In genomic region chr3:100768170-100768624, GRCm38 (mm10) we compare ENCODE assay signal across 8 mouse cellular contexts. TPM values are rescaled to one million over a fixed set of nuclear protein-coding genes. Genes with fewer than 3 reads are reported as not detected.
DNase-seq lines count a peak whose midpoint lies in the region; ATAC-seq and TF ChIP-seq lines count a peak whose summit lies in the region.

No protein-coding gene starts in this region.

- peak; percentile 68 for TF ChIP-seq CTCF in liver, postnatal 0 days (IDR thresholded peaks at IDR 0.05; ENCODE audit: low read depth)

- ATAC-seq in forebrain, embryonic 14.5 days: peak; percentile 69
- ATAC-seq in intestine, embryonic 16.5 days: peak; percentile 33; the same call in 1 of the 2 replicates
- peak; percentile 29; the same call in 1 of the 2 replicates for ATAC-seq in liver, postnatal 0 days
- ATAC-seq in erythroid progenitor cell, adult 5-6 weeks (replicated peaks; ENCODE audit: low FRiP score, poor library complexity, severe bottlenecking): no peak

- H3K9me3 ChIP-seq in forebrain, embryonic 14.5 days (replicated peaks; ENCODE audit: control insufficient read depth, low read length): no peaks in the 10 kb centered on the region
- H3K9me3 ChIP-seq in intestine, embryonic 16.5 days (ENCODE audit: control insufficient read depth, low read length): no peaks in the 10 kb centered on the region
- no peaks in the 10 kb centered on the region for H3K9me3 ChIP-seq in liver, postnatal 0 days (ENCODE audit: low read length)

- no peak overlapping the region; the same call in 1 of the 2 replicates for H3K27ac ChIP-seq in forebrain, embryonic 14.5 days (ENCODE audit: low read depth, low read length)
- H3K27ac ChIP-seq in intestine, embryonic 16.5 days (ENCODE audit: low read length): no peak overlapping the region
- H3K27ac ChIP-seq in liver, postnatal 0 days (ENCODE audit: low read depth): no peak overlapping the region

- no peaks in the 10 kb centered on the region for H3K36me3 ChIP-seq in forebrain, embryonic 14.5 days (ENCODE audit: control insufficient read depth, insufficient read depth, low read length)
- H3K36me3 ChIP-seq in intestine, embryonic 16.5 days (ENCODE audit: control insufficient read depth, insufficient read depth, low read length): no peaks in the 10 kb centered on the region
- H3K36me3 ChIP-seq in liver, postnatal 0 days (replicated peaks; ENCODE audit: insufficient read depth, low read length): no peaks in the 10 kb centered on the region

- peak overlapping the region; percentile 32 for H3K4me2 ChIP-seq in forebrain, embryonic 14.5 days (ENCODE audit: low read length)
- H3K4me2 ChIP-seq in intestine, embryonic 16.5 days (ENCODE audit: low read depth, low read length): 0 out of 2 replicates have a peak overlapping the region, but pooled peaks have one; percentile 17
- peak overlapping the region; percentile 47 for H3K4me2 ChIP-seq in liver, postnatal 0 days (ENCODE audit: low read depth, low read length)

- TF ChIP-seq EP300 in liver, postnatal 0 days (IDR thresholded peaks at IDR 0.05; ENCODE audit: low read depth): no peak

- H3K4me3 ChIP-seq in forebrain, embryonic 14.5 days (ENCODE audit: low read depth, low read length): no peak overlapping the region
- no peak overlapping the region for H3K4me3 ChIP-seq in intestine, embryonic 16.5 days (ENCODE audit: low read length)
- no peak overlapping the region for H3K4me3 ChIP-seq in liver, postnatal 0 days (ENCODE audit: low read depth, low read length)

- H3K9ac ChIP-seq in forebrain, embryonic 14.5 days (ENCODE audit: low read length): peak overlapping the region; percentile 32; the same call in 1 of the 2 replicates
- H3K9ac ChIP-seq in intestine, embryonic 16.5 days (ENCODE audit: low read depth, low read length): peak overlapping the region; percentile 53
- H3K9ac ChIP-seq in liver, postnatal 0 days (replicated peaks): no peak overlapping the region; the same call in 1 of the 2 replicates

- DNase-seq in layer of hippocampus, adult 9-10 months (ENCODE audit: low spot score): peak; percentile 31
- no peak for DNase-seq in layer of hippocampus, postnatal 36 days
- peak; percentile 73 for DNase-seq in forebrain, embryonic 14.5 days (ENCODE audit: low spot score)
- no peak for DNase-seq in liver, postnatal 0 days
- DNase-seq in right cerebral cortex, adult 2 months (ENCODE audit: low spot score in 2 of 2): peak; percentile 27 to 38
- no peak for DNase-seq in adrenal gland, adult 2 months

- no peaks in the 10 kb centered on the region for H3K27me3 ChIP-seq in forebrain, embryonic 14.5 days (replicated peaks; ENCODE audit: control insufficient read depth, insufficient read depth, low read length)
- H3K27me3 ChIP-seq in intestine, embryonic 16.5 days (replicated peaks; ENCODE audit: control insufficient read depth, insufficient read depth, low read length): no peaks in the 10 kb centered on the region
- no peaks in the 10 kb centered on the region for H3K27me3 ChIP-seq in liver, postnatal 0 days (ENCODE audit: insufficient read depth, low read length)

- H3K4me1 ChIP-seq in forebrain, embryonic 14.5 days (ENCODE audit: control insufficient read depth, insufficient read depth, low read length): no peaks in the 10 kb centered on the region
- H3K4me1 ChIP-seq in intestine, embryonic 16.5 days (ENCODE audit: control insufficient read depth, insufficient read depth, low read length): peaks cover 8% of the 10 kb centered on the region
- no peaks in the 10 kb centered on the region for H3K4me1 ChIP-seq in liver, postnatal 0 days (ENCODE audit: insufficient read depth)

- 34% methylated on average over 15 of the region's 15 CpGs for WGBS in forebrain, embryonic 14.5 days
- 40% methylated on average over 15 of the region's 15 CpGs for WGBS in intestine, embryonic 16.5 days
- 20% methylated on average over 6 of the region's 15 CpGs for WGBS in liver, postnatal 0 days (ENCODE audit: insufficient replicate concordance)

RNA-seq across cellular contexts. Expression of gene Vtcn1, which starts 57.1 kb away (rescaled TPM):
- total RNA-seq in layer of hippocampus, postnatal 36 days (2021): not detected
- polyA plus RNA-seq in forebrain, embryonic 14.5 days (2014; fragmentation: Nextera tagmentation; extraction: Ambion mirVana): not detected in 2 replicates
- 0.29 and 0.33 TPM in 2 replicates for polyA plus RNA-seq in intestine, embryonic 16.5 days (2015; fragmentation: Nextera tagmentation; extraction: Ambion mirVana)
- polyA plus RNA-seq in liver, postnatal 0 days (2015; fragmentation: Nextera tagmentation; extraction: Ambion mirVana): 0.05 TPM in 2 replicates
- total RNA-seq in adrenal gland, adult 2 months (2021): under 1 TPM; 0.12 to 0.35 TPM
- polyA plus RNA-seq in adrenal gland, adult 2 months (2012; rRNA removed): not detected in 2 replicates
- total RNA-seq in erythroid progenitor cell, adult 5-6 weeks (2015; ENCODE audit: low replicate concordance): not detected in 2 replicates
- not detected in 2 replicates for total RNA-seq in erythroid progenitor cell, adult 5-6 weeks (2017; ENCODE audit: low replicate concordance)

Comparison
In these comparisons a context has a peak if more than half of its experiments do, and no peak if none do; other contexts are left out.
1. DNase-seq: peak in layer of hippocampus, adult 9-10 months (single experiment), forebrain, embryonic 14.5 days (single experiment) and right cerebral cortex, adult 2 months (2 of 2); none in layer of hippocampus, postnatal 36 days (0 of 2), liver, postnatal 0 days (single experiment) and adrenal gland, adult 2 months (single experiment).
2. Peak in every context shown above with its lines, with median percentiles within 50 percentile points of each other: H3K4me2 ChIP-seq.